Mouse (Mus musculus) midbrain, embryonic 15.5 days (tissue): Measurements from ENCODE around the gene Dennd1b. TPM values are rescaled to one million over a fixed set of nuclear protein-coding genes. Genes with fewer than 3 reads are reported as not detected.

Experiments
- ATAC-seq: fragments of 200-750 bp; cut with Nextera tagmentation; replicated peaks from 2 replicates; pipeline ENCODE4 v1.8.0; 2017; ENCODE audit warnings: moderate TSS enrichment
- H3K27ac ChIP-seq: fragments of 300-500 bp; sonication (generic); 2 replicates; pipeline ENCODE4 v1.5.1; 2015; ENCODE audit warnings: mild to moderate bottlenecking, inconsistent platforms
- H3K27me3 ChIP-seq: fragments of 300-500 bp; sonication (generic); replicated peaks from 2 replicates; pipeline ENCODE4 v1.6.1; 2015; ENCODE audit warnings: inconsistent platforms
- H3K36me3 ChIP-seq: fragments of 300-500 bp; sonication (generic); replicated peaks from 2 replicates; pipeline ENCODE4 v1.6.1; 2015; ENCODE audit warnings: inconsistent platforms
- H3K4me1 ChIP-seq: fragments of 300-500 bp; sonication (generic); 2 replicates; pipeline ENCODE4 v1.6.1; 2015; ENCODE audit warnings: inconsistent platforms
- H3K4me2 ChIP-seq: fragments of 300-500 bp; sonication (generic); 2 replicates; pipeline ENCODE4 v1.6.1; 2015; ENCODE audit warnings: inconsistent platforms, mild to moderate bottlenecking, moderate library complexity
- H3K4me3 ChIP-seq: fragments of 300-500 bp; sonication (generic); 2 replicates; pipeline ENCODE4 v1.5.1; 2015; ENCODE audit warnings: mild to moderate bottlenecking, inconsistent platforms
- H3K9ac ChIP-seq: fragments of 300-500 bp; sonication (generic); 2 replicates; pipeline ENCODE4 v1.6.1; 2015; ENCODE audit warnings: mild to moderate bottlenecking, inconsistent platforms
- H3K9me3 ChIP-seq: fragments of 300-500 bp; sonication (generic); 2 replicates; pipeline ENCODE4 v1.6.1; 2016; ENCODE audit warnings: inconsistent platforms
- WGBS: fragments of 180-500 bp; shearing (Covaris S2); methylation state at CpG from one replicate; pipeline ENCODE4 v1.1.7; 2015; ENCODE audit warnings: mixed read lengths; 5-methylcytosine and 5-hydroxymethylcytosine counted together
- polyA plus RNA-seq: library from polyadenylated mRNA; unstranded; fragments of >200 nt; fragmentation: Nextera tagmentation; extraction: Ambion mirVana; gene quantifications from 2 replicates; pipeline ENCODE4 v1.2.1, GENCODE M21; 2015

Dennd1b gene
- 11.9 and 12.7 TPM in 2 replicates for polyA plus RNA-seq

DNA sequence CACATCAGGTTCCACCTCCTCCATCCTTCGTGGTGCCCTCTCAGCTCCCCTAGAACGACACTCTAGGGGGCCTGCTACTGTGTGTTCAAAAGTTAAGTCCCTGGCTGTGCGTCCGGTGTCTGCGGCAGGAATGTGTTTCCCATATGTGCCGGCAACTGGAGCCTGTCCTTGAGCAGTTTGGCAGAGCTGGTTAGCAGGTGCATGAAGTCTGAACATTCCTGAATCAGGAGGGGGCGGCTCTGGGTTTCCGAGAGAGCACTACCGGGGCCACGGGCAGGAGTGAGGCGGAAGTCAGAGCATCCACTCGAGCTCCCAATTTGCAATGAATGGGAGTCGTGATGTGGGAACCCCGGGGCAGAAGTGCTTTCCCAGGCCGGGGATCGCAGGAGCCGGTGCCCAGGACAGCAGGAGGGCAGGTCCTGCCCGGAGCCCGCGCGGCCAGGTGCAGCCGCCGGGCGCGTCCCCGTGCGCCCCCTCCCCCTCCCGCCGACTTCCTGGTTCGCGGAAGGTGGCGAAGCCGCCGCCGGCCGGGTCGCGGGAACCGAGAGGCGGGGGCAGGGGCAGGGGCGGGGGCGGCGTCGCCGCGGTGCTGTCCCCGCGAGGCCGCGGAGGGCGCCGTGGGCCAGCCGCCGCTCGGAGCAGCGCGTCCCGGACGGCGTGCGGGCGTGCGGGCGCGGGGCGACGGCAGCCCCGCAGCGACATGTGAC is at the start of gene Dennd1b:
Gene Dennd1b (plus strand): TSS at position 275 of the 707 bp plus-strand sequence.
- H3K27me3 ChIP-seq, result no peaks in the 10 kb centered on the region
- H3K4me1 ChIP-seq, result peaks cover 12% of the 10 kb centered on the region
- H3K4me3 ChIP-seq, result peak within 1 kb of the TSS; percentile 80
- under 1% methylated on average over 68 of the region's 69 CpGs for WGBS
- peak within 1 kb of the TSS; percentile 79 for H3K4me2 ChIP-seq
- peak within 1 kb of the TSS; percentile 82 for H3K9ac ChIP-seq
- H3K27ac ChIP-seq, result peak within 1 kb of the TSS; percentile 94
- H3K9me3 ChIP-seq, result no peaks in the 10 kb centered on the region
- H3K36me3 ChIP-seq, result 0 out of 2 replicates have a peak, but pooled peaks cover 4% of the 10 kb centered on the region
- ATAC-seq, result peak; percentile 89

DNA sequence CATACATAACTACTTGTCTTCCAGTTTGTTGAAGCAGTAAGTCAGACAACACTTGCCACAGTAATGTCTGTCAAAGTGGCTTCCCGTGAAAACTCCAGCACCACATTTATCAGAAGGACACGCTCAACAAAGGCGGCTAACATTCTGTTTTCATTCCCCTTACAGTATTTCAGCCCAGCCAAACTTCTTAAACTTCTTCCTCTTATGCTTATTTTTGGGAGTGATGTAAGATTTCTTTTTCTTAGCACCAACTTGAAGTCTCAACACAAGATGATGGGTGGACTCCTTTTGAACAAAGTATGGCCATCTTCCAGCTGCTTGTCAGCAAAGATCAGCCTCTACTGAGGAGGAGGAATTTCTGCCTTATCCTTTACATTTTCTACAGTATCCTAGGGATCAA is 47.6 kb upstream of the Dennd1b start:
- no peak overlapping the region for H3K27ac ChIP-seq
- 99% methylated on average over 3 of the region's 3 CpGs for WGBS
- H3K36me3 ChIP-seq, result no peaks in the 10 kb centered on the region
- no peak for ATAC-seq
- no peaks in the 10 kb centered on the region for H3K4me1 ChIP-seq
- H3K9me3 ChIP-seq, result no peaks in the 10 kb centered on the region
- no peak overlapping the region for H3K9ac ChIP-seq
- H3K4me3 ChIP-seq, result no peak overlapping the region
- no peaks in the 10 kb centered on the region for H3K27me3 ChIP-seq
- H3K4me2 ChIP-seq, result no peak overlapping the region

- no peak overlapping the region for H3K27ac ChIP-seq
- no peak overlapping the region for H3K4me2 ChIP-seq
- no peak overlapping the region for H3K4me3 ChIP-seq
- H3K36me3 ChIP-seq, result no peaks in the 10 kb centered on the region
- H3K27me3 ChIP-seq, result no peaks in the 10 kb centered on the region
- no peaks in the 10 kb centered on the region for H3K4me1 ChIP-seq
- no peak overlapping the region for H3K9ac ChIP-seq
- ATAC-seq, result no peak
- WGBS, result 88% methylated on average over 5 of the region's 5 CpGs
- no peaks in the 10 kb centered on the region for H3K9me3 ChIP-seq
These were observed 43.6 kb upstream of the Dennd1b start for GRCm38 (mm10) chr1:138919601-138920000.

DNA sequence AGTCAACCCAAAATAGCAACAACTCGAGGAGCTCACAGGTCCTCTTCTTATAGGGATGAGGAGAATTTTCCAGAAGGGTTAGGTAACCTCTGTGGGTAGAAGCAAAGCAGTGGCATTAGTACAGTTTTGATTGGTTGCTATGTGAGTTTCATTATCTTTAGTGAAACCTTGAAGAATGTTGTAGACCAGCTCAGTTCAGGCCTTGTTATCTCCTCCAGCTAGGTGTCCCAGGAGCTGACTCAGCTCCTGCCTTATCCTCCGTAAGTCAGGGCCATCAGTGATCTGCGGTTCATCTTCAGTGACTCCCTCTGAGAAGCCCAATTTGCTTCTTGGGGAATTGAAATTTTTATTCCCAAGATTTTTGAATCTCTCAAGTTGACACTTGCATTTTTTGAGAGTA is 43.2 kb upstream of the Dennd1b start:
- no peaks in the 10 kb centered on the region for H3K27me3 ChIP-seq
- no peak overlapping the region for H3K4me3 ChIP-seq
- H3K27ac ChIP-seq, result no peak overlapping the region
- ATAC-seq, result no peak
- H3K4me2 ChIP-seq, result no peak overlapping the region
- no peaks in the 10 kb centered on the region for H3K9me3 ChIP-seq
- no peak overlapping the region for H3K9ac ChIP-seq
- no peaks in the 10 kb centered on the region for H3K4me1 ChIP-seq
- 86% methylated on average over 3 of the region's 3 CpGs for WGBS
- no peaks in the 10 kb centered on the region for H3K36me3 ChIP-seq

- Histone ChIP-seq H3K4me3 (no peak overlapping the region), H3K9ac (no peak overlapping the region), H3K27ac (no peak overlapping the region), H3K36me3 (no peaks in the 10 kb centered on the region), H3K9me3 (no peaks in the 10 kb centered on the region), H3K4me2 (no peak overlapping the region), H3K4me1 (no peaks in the 10 kb centered on the region), H3K27me3 (no peaks in the 10 kb centered on the region)
- no peak for ATAC-seq
- WGBS, result 93% methylated on average over 1 of the region's 1 CpGs
These were observed 42.4 kb upstream of the Dennd1b start for GRCm38 (mm10) chr1:138920799-138921198.

- no peaks in the 10 kb centered on the region for H3K4me1 ChIP-seq
- no peak overlapping the region for H3K9ac ChIP-seq
- H3K27me3 ChIP-seq, result no peaks in the 10 kb centered on the region
- no peak overlapping the region for H3K27ac ChIP-seq
- WGBS, result 93% methylated on average over 6 of the region's 6 CpGs
- ATAC-seq, result no peak
- no peaks in the 10 kb centered on the region for H3K36me3 ChIP-seq
- no peak overlapping the region for H3K4me2 ChIP-seq
- H3K9me3 ChIP-seq, result no peaks in the 10 kb centered on the region
- H3K4me3 ChIP-seq, result no peak overlapping the region
These were observed 40.3 kb upstream of the Dennd1b start for GRCm38 (mm10) chr1:138922886-138923285.

GRCm38 (mm10) chr1:138924282-138924681 is 39.0 kb upstream of the Dennd1b start:
- H3K27me3 ChIP-seq, result no peaks in the 10 kb centered on the region
- ATAC-seq, result no peak
- H3K4me1 ChIP-seq, result no peaks in the 10 kb centered on the region
- 85% methylated on average over 2 of the region's 2 CpGs for WGBS
- no peak overlapping the region for H3K27ac ChIP-seq
- no peak overlapping the region for H3K4me3 ChIP-seq
- no peaks in the 10 kb centered on the region for H3K9me3 ChIP-seq
- H3K36me3 ChIP-seq, result no peaks in the 10 kb centered on the region
- H3K9ac ChIP-seq, result no peak overlapping the region
- H3K4me2 ChIP-seq, result no peak overlapping the region

DNA sequence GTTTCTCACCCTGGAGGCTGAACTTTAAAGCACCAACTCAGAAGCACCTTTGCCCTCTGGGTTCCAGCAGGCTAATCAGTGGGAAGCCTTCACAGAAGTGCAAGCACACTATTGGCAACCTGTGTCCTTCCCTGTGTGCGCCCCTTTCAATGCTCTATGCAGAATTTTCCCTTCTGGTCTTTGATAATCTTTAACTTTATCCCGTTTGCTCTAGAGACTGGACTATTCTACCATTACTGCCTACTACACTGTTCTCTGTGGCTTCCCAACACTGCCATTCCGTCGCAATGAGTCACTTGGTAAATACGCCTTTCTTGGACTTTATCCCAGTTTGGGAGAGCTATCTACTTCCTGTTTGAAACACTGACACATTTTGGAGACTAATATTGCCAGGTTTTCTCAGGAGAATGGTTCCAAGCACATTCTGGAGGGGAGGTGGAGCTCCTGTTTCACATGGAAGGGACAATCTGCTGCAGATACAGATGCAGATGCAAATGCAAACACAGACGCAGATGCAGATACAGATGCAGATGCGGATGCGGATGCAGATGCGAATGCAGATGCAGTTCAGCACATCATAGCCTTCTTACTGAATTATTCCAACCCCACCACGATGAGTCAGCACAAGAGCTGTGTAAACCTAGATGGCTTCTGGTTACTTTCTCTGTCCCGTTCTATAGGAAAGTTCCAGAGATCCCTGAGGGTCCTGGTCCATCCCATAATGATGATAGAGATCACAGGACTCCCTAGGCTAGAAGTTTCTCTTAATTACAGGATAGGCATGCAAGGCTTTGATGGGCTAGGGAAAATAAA is 34.4 kb upstream of the Dennd1b start:
- Histone ChIP-seq H3K36me3 (no peaks in the 10 kb centered on the region), H3K4me2 (no peak overlapping the region), H3K4me1 (no peaks in the 10 kb centered on the region), H3K9ac (no peak overlapping the region), H3K9me3 (no peaks in the 10 kb centered on the region), H3K27me3 (no peaks in the 10 kb centered on the region), H3K27ac (no peak overlapping the region), H3K4me3 (no peak overlapping the region)
- 85% methylated on average over 11 of the region's 11 CpGs for WGBS
- no peak for ATAC-seq

DNA sequence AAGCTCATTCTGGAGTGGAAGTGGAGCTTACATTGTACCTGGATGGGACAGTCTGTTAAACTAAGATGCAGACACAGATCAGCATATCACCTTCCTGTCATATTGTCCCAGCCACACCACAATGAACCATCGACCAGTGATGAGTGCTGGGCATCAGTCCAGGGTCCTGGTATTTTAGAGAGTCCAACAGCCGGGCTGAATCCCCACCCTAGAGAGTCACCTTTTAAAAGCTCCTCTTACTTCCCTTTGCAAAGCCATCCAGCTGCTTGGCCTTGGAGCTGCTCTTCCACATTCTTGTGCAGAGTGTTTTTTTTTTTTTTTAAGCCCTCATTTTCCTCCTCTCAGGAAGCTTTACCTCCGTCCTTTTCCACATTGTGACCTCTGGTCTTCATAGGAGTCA is 33.2 kb upstream of the Dennd1b start:
- ATAC-seq, result no peak
- no peak overlapping the region for H3K27ac ChIP-seq
- H3K9ac ChIP-seq, result no peak overlapping the region
- no peaks in the 10 kb centered on the region for H3K27me3 ChIP-seq
- no peak overlapping the region for H3K4me3 ChIP-seq
- no peaks in the 10 kb centered on the region for H3K9me3 ChIP-seq
- H3K4me1 ChIP-seq, result no peaks in the 10 kb centered on the region
- H3K4me2 ChIP-seq, result no peak overlapping the region
- no peaks in the 10 kb centered on the region for H3K36me3 ChIP-seq
- WGBS, result 78% methylated on average over 3 of the region's 3 CpGs

- ATAC-seq, result no peak
- H3K9me3 ChIP-seq, result no peaks in the 10 kb centered on the region
- H3K27me3 ChIP-seq, result no peaks in the 10 kb centered on the region
- no peak overlapping the region for H3K27ac ChIP-seq
- H3K4me3 ChIP-seq, result no peak overlapping the region
- H3K4me1 ChIP-seq, result no peaks in the 10 kb centered on the region
- no peak overlapping the region for H3K9ac ChIP-seq
- WGBS, result 80% methylated on average over 3 of the region's 3 CpGs
- H3K36me3 ChIP-seq, result no peaks in the 10 kb centered on the region
- H3K4me2 ChIP-seq, result no peak overlapping the region
These were observed 32.4 kb upstream of the Dennd1b start for GRCm38 (mm10) chr1:138930856-138931255.

GRCm38 (mm10) chr1:138936169-138936568 is 27.1 kb upstream of the Dennd1b start:
- no peaks in the 10 kb centered on the region for H3K27me3 ChIP-seq
- no peaks in the 10 kb centered on the region for H3K36me3 ChIP-seq
- H3K4me1 ChIP-seq, result no peaks in the 10 kb centered on the region
- 82% methylated on average over 6 of the region's 6 CpGs for WGBS
- no peak overlapping the region for H3K27ac ChIP-seq
- H3K4me3 ChIP-seq, result no peak overlapping the region
- no peaks in the 10 kb centered on the region for H3K9me3 ChIP-seq
- H3K9ac ChIP-seq, result no peak overlapping the region
- no peak for ATAC-seq
- H3K4me2 ChIP-seq, result no peak overlapping the region

DNA sequence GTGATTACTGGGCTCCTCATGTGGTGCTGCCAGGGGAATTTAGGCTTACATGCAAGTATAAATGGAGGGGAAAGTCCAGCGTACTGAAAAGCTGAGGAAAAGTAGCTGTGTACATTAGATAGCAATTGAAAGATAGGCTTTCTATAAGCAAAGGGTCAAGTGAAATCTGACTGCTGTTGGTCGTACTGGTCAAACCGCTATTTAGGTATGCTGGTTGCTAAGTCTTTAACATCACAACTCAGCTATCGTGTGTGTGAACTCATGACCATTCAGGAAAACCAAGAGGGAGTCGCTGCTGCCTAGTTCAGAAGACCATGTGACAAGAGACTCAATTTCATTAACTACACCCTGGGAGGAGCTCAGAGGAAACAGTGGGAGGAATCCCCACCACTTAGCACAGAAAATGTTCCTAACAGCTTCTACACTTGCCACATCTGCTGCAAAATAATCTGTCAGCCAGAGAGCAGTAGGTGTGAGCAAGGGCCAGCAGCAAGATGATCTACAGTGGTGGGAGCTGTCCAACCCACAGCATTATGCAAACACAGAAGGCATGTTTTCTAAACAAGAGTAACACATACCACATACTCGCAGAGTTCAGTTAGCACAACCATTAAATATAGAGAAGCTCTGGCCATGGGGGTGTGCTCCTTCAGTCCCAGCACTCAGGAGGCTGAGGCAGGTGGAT is 25.4 kb upstream of the Dennd1b start:
- Histone ChIP-seq H3K9ac (no peak overlapping the region), H3K27me3 (no peaks in the 10 kb centered on the region), H3K4me3 (no peak overlapping the region), H3K27ac (no peak overlapping the region), H3K4me1 (no peaks in the 10 kb centered on the region), H3K9me3 (no peaks in the 10 kb centered on the region), H3K36me3 (no peaks in the 10 kb centered on the region), H3K4me2 (no peak overlapping the region)
- ATAC-seq, result no peak
- 85% methylated on average over 6 of the region's 6 CpGs for WGBS
